Mouse (Mus musculus) lung, adult 10 weeks (tissue): ENCODE data around the gene Atp2c1. TPM values are rescaled to one million over a fixed set of nuclear protein-coding genes. Genes with fewer than 3 reads are reported as not detected.

Source experiments
- polyA plus RNA-seq: library from polyadenylated mRNA; stranded (reverse); fragments of 350-450 nt; fragmentation: Illumina TruSeq; extraction: RNeasy Lipid Tissue Mini Kit (QIAGEN cat#74804); gene quantifications from one replicate; pipeline ENCODE4 v1.2.3, GENCODE M21; 2014; ENCODE audit warnings: low read depth, low replicate concordance; ENCODE audit not compliant: insufficient read depth

The Atp2c1 gene
- 30.6 TPM for polyA plus RNA-seq

DNA sequence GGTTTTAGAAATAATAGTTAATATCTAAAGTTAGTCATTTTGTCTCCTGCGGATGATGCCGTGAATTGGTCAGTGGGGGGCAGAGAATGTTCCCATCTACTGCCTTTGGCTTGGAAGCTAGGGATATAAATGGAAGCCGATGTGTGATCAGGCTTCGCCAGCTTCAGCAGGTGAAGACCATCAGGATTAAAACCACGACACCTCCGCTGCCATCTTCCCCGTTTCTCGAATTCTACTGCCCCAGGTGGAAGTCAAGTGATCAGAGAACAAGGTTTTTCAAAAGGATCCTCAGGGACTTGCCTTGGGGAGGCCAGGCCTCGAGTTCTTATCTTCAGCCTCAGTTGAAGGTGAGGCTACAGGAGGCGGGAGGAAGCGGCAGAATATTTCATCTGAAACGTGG lies at the start of gene Atp2c1:
Atp2c1 (minus strand) TSS at position 101 of the 400 bp plus-strand sequence.

DNA sequence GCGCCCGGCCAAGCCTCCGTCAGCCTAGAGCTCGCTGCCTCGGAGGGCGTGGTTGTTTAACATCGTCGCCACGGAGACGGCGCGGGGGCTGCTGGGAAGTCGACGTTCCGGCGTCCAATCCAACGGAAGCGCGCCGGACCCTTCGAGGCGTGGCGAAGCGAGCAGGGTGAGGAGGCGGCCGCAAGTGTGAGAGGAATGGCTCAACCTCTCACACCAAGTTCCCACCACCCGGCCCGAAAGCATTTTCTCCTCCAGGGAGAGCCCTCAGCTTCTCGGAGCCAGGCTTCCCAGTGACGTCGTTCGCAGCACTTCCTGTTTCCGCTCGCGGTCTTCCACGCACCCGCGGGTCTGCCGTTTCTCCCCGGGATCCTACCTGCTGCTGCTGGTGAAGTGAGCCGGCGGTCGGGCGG lies 131.9 kb downstream of the Atp2c1 start, which contains the start of the genes Aste1 and Nek11:
Aste1 (plus strand) TSS at position 175 of the 410 bp plus-strand sequence.
Nek11 (minus strand) TSS at position 307 of the 410 bp plus-strand sequence.

Other genes starting within 250 kb of the Atp2c1 start
- gene Aste1, start 131.9 kb downstream of the Atp2c1 start, polyA plus RNA-seq, result 2.5 TPM
- 1.6 TPM for gene Nek11, start 131.8 kb downstream of the Atp2c1 start, polyA plus RNA-seq
- gene Pik3r4, start 115.7 kb upstream of the Atp2c1 start, polyA plus RNA-seq, result 13.9 TPM